Mouse (Mus musculus): ENCODE data around the gene Zfp593.
"Not testable (repeated sequence)": the region's sequence is repeated elsewhere in the genome, so short reads cannot be mapped to it uniquely, and the experiment has no call there.

Gene Zfp593

GRCm38 (mm10) chr4:134245148-134245843, at the start of gene Zfp593:
Gene Zfp593, minus strand, starts transcription at chr4:134245592.
- peak; percentile 85 for DNase-seq (ENCODE audit: low spot score)

GRCm38 (mm10) chr4:134293692-134294163, 48.3 kb upstream of the Zfp593 start:
- no peak for DNase-seq (ENCODE audit: low spot score)

GRCm38 (mm10) chr4:134293061-134293691, 47.8 kb upstream of the Zfp593 start:
- no peak for DNase-seq (ENCODE audit: low spot score)

GRCm38 (mm10) chr4:134292067-134292466, 46.7 kb upstream of the Zfp593 start:
- DNase-seq (ENCODE audit: low spot score), result peak; percentile 56

- no peak for DNase-seq (ENCODE audit: low spot score)
These were observed 43.2 kb upstream of the Zfp593 start for GRCm38 (mm10) chr4:134288397-134289256.

GRCm38 (mm10) chr4:134287575-134288025, 42.2 kb upstream of the Zfp593 start, which contains the start of gene Pdik1l:
Gene Pdik1l, minus strand, starts transcription at chr4:134287895.
- peak; percentile 57 for DNase-seq (ENCODE audit: low spot score)

GRCm38 (mm10) chr4:134287168-134287564, 41.8 kb upstream of the Zfp593 start:
- DNase-seq (ENCODE audit: low spot score), result peak; percentile 97

GRCm38 (mm10) chr4:134286226-134287167, 41.1 kb upstream of the Zfp593 start:
- DNase-seq (ENCODE audit: low spot score), result no peak

GRCm38 (mm10) chr4:134284942-134285341, 39.5 kb upstream of the Zfp593 start:
- no peak for DNase-seq (ENCODE audit: low spot score)

- DNase-seq (ENCODE audit: low spot score), result no peak
These were observed 28.3 kb upstream of the Zfp593 start for GRCm38 (mm10) chr4:134273417-134274345.

GRCm38 (mm10) chr4:134272731-134273416, 27.5 kb upstream of the Zfp593 start:
- DNase-seq (ENCODE audit: low spot score), result no peak

- DNase-seq (ENCODE audit: low spot score), result no peak
These were observed 26.6 kb upstream of the Zfp593 start for GRCm38 (mm10) chr4:134271979-134272378.

- not testable (repeated sequence) for DNase-seq (ENCODE audit: low spot score)
These were observed 24.2 kb upstream of the Zfp593 start for GRCm38 (mm10) chr4:134269622-134270021.

- no peak for DNase-seq (ENCODE audit: low spot score)
These were observed 22.8 kb upstream of the Zfp593 start for GRCm38 (mm10) chr4:134268102-134268655.

- no peak for DNase-seq (ENCODE audit: low spot score)
These were observed 20.6 kb upstream of the Zfp593 start for GRCm38 (mm10) chr4:134265860-134266585.

GRCm38 (mm10) chr4:134263191-134263590, 17.8 kb upstream of the Zfp593 start:
- DNase-seq (ENCODE audit: low spot score), result no peak

- DNase-seq (ENCODE audit: low spot score), result no peak
These were observed 13.0 kb upstream of the Zfp593 start for GRCm38 (mm10) chr4:134258354-134258753.

- no peak for DNase-seq (ENCODE audit: low spot score)
These were observed 12.0 kb upstream of the Zfp593 start for GRCm38 (mm10) chr4:134257198-134258009.

Data from ovary, postnatal 10 days (tissue).